Mouse (Mus musculus): ENCODE measurements around the gene Gon7. TPM values are rescaled to one million over a fixed set of nuclear protein-coding genes. Genes with fewer than 3 reads are reported as not detected.
A peak's percentile ranks its signal among the peaks of the same experiment; 100 is the strongest.

The Gon7 gene
- total RNA-seq, 1 experiment from 2014 or later: 18.9 TPM

GRCm38 (mm10) chr12:102743589-102744574 is 13.7 kb downstream of the Gon7 start, which contains the start of the genes Moap1 and Tmem251:
TSS of gene Moap1 (minus strand) at chr12:102743661.
TSS of gene Tmem251 (plus strand) at chr12:102743762.
- ATAC-seq (replicated peaks; ENCODE audit: insufficient number of reproducible peaks, low FRiP score, low TSS enrichment, poor library complexity, severe bottlenecking): peak; percentile 82

DNA sequence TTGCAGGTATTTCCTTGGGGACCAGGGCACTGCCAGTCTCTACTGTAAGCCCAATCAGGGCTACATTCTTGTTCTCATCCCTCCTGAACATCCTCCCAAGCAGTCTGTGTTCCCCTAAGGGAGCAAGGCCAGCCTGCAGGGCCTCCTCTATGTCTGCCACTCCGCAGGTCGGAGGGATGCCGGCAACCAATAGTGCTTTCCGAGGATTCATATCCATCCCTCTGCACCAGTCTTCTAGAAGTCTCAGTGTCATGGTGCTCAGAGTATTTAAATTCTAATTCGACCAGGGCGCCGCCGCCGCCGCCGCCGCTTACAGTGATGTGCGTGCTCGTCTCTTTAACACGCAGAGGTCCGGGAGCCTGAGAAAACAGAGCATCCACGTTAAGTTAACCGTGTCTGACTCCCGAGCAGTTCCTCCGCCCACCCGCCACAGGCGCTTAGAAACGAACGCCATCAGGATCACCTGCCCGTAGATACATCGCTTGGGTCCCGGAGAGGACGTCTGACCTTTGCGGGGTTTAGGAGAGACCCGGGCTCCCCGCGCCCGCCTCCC is 14.5 kb downstream of the Gon7 start:
- ATAC-seq (replicated peaks; ENCODE audit: insufficient number of reproducible peaks, low FRiP score, low TSS enrichment, poor library complexity, severe bottlenecking): no peak; the same call in 1 of the 2 replicates

GRCm38 (mm10) chr12:102742056-102742455 is 15.5 kb downstream of the Gon7 start:
- no peak for ATAC-seq (replicated peaks; ENCODE audit: insufficient number of reproducible peaks, low FRiP score, low TSS enrichment, poor library complexity, severe bottlenecking)

DNA sequence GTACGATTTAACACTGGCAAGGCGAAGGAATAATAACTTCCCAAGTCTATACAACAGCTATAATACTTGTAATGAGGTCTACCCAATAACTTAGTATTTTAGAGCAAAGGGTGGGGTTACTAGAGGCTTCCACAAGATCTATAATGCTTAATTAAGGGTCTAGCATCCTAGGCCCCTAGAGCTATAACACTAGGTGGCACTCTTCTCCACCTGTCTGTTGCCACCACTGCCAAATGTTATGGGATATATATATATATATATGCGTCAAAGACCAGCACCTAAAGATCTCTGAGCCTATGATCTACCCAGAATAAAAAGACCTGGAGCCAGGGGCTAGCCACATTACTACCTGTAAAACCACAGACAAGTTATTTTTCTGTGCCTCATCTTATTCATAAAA is 17.3 kb downstream of the Gon7 start:
- no peak for ATAC-seq (replicated peaks; ENCODE audit: insufficient number of reproducible peaks, low FRiP score, low TSS enrichment, poor library complexity, severe bottlenecking)

- ATAC-seq (replicated peaks; ENCODE audit: insufficient number of reproducible peaks, low FRiP score, low TSS enrichment, poor library complexity, severe bottlenecking): no peak
These were observed 18.5 kb downstream of the Gon7 start for GRCm38 (mm10) chr12:102739096-102739495.

GRCm38 (mm10) chr12:102733381-102733780 is 24.2 kb downstream of the Gon7 start:
- peak; percentile 85 for ATAC-seq (replicated peaks; ENCODE audit: insufficient number of reproducible peaks, low FRiP score, low TSS enrichment, poor library complexity, severe bottlenecking)

DNA sequence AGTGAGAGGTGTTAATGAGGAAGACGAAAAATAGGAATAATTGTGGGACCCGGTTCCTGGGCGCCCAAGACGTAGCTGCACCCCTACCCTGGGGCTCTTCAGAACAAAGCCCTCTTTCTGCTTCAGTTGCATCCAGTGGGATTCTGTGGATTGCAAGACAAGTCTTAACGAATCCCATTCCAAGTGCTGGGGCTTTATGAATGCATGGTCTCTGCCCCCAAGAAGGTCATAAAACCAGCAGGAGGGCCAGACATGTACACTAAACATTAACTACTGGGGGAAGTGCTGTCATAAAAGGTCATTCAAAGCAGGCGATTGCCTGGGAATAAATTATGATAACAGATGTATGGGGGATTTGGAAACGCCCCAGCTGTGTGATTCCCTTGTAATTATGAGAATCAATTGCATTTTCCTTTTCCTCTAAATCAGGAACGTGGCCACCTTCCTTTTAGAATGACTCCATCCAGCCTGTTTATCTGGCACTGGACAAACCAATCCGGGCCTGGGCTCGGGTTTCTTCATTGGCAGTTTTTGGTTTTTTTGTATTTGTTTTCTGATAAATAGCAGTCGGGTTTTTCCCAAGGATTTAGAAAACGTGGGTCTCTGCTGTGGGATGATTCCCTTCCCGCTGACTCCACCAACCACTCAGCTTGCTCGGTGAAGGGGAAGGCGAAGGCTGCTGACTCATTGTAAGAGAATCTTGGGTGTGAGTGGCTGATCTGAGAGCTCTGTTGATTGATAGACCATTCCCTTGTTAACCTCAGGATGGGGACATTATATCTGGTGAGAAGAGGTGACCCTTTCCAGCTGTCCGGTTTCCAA is 26.6 kb downstream of the Gon7 start:
- ATAC-seq (replicated peaks; ENCODE audit: insufficient number of reproducible peaks, low FRiP score, low TSS enrichment, poor library complexity, severe bottlenecking): no peak

- peak; percentile 54; the same call in 1 of the 2 replicates for ATAC-seq (replicated peaks; ENCODE audit: insufficient number of reproducible peaks, low FRiP score, low TSS enrichment, poor library complexity, severe bottlenecking)
These were observed 27.5 kb downstream of the Gon7 start for GRCm38 (mm10) chr12:102729855-102730797.

GRCm38 (mm10) chr12:102725761-102726175 is 31.8 kb downstream of the Gon7 start:
- no peak for ATAC-seq (replicated peaks; ENCODE audit: insufficient number of reproducible peaks, low FRiP score, low TSS enrichment, poor library complexity, severe bottlenecking)

GRCm38 (mm10) chr12:102725146-102725545 is 32.5 kb downstream of the Gon7 start:
- ATAC-seq (replicated peaks; ENCODE audit: insufficient number of reproducible peaks, low FRiP score, low TSS enrichment, poor library complexity, severe bottlenecking): no peak

GRCm38 (mm10) chr12:102723861-102724260 is 33.7 kb downstream of the Gon7 start:
- ATAC-seq (replicated peaks; ENCODE audit: insufficient number of reproducible peaks, low FRiP score, low TSS enrichment, poor library complexity, severe bottlenecking): no peak

GRCm38 (mm10) chr12:102722966-102723365 is 34.6 kb downstream of the Gon7 start:
- ATAC-seq (replicated peaks; ENCODE audit: insufficient number of reproducible peaks, low FRiP score, low TSS enrichment, poor library complexity, severe bottlenecking): no peak

- ATAC-seq (replicated peaks; ENCODE audit: insufficient number of reproducible peaks, low FRiP score, low TSS enrichment, poor library complexity, severe bottlenecking): no peak
These were observed 35.2 kb downstream of the Gon7 start for GRCm38 (mm10) chr12:102722451-102722850.

DNA sequence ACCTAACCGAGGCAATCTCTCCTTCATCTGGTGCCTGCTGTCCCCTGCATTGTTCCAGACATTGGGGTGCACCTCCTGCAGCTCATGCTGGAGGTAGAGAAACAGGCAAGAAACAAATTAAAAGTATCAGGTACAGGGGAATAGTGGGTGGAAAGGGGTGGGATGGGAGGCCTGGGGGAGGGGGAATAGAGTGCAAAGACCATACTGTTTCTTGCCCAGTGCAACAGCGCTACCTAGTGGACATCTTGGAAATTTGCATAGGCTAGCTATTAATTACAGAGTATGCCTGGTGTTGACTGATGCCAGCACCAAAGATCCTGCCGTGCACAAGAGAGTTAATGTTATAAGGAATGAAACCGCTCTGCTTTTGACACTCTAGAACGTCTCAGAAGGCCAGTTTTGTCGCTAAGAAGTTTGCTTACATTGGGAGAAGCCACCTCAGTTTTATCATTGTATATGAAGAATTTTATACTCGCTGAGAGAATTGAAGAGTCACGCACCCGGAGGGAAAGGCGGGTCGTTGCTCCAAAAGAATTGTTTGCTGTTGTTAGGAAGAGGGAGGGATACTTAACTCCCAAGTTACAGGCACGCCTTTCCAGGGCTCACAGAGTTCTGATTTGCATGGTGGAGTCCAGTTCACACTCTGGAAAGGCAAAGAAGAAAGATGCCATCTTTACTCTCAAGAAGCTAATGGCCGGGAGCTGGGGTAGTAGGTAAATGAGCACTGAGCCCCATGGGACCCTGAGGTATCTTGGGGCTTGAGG is 37.9 kb downstream of the Gon7 start:
- peak; percentile 59; the same call in 1 of the 2 replicates for ATAC-seq (replicated peaks; ENCODE audit: insufficient number of reproducible peaks, low FRiP score, low TSS enrichment, poor library complexity, severe bottlenecking)

- ATAC-seq (replicated peaks; ENCODE audit: insufficient number of reproducible peaks, low FRiP score, low TSS enrichment, poor library complexity, severe bottlenecking): no peak
These were observed 42.8 kb downstream of the Gon7 start for GRCm38 (mm10) chr12:102714654-102715395.

DNA sequence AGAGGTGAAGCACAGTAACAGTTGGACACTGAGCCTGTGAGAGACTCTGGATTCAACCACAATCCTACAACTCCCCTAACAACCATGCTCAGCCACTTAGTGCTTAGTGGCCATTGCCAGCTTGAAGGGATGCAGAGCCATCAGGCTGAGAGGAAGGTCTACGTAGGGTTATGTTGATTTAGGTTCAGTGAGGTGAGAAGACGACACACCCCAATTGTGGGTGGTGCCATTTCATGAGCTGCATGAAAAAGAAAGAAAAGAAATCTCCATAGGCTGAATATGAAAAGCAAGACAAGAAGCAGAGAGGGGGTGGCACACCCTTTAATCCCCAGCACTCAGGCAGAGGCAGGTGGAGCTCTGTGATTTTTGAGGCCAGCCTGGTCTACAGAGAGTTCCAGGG is 43.5 kb downstream of the Gon7 start:
- ATAC-seq (replicated peaks; ENCODE audit: insufficient number of reproducible peaks, low FRiP score, low TSS enrichment, poor library complexity, severe bottlenecking): no peak
